Mouse (Mus musculus): ENCODE measurements around the gene Phyh.

Gene Phyh

GRCm38 (mm10) chr2:4986798-4987197 is 68.0 kb downstream of the Phyh start:
- in situ Hi-C loops (cut with MboI; ENCODE audit: unreplicated experiment in 2 of 2): loop anchor here (5.0 to 10.0 kb wide), 2 partner anchors 52 to 69 kb away; partner anchors contain the start of gene Phyh (in 1 of the 2)

- in situ Hi-C loops (cut with MboI; ENCODE audit: unreplicated experiment in 2 of 2): loop anchor here (5.0 to 10.0 kb wide), 2 partner anchors 53 to 70 kb away; partner anchors contain the start of gene Phyh (in 1 of the 2)
Measured at GRCm38 (mm10) chr2:4987388-4988180, 68.8 kb downstream of the Phyh start.

Measured in v-Abl transformed pro-B cells (cell line).